Mouse (Mus musculus): ENCODE data around the gene Tmem63b. TPM values are rescaled to one million over a fixed set of nuclear protein-coding genes. Genes with fewer than 3 reads are reported as not detected.
A peak's percentile ranks its signal among the peaks of the same experiment; 100 is the strongest.

Tmem63b gene
- polyA plus RNA-seq, 1 experiment from 2014 or later: 35.5 TPM

- no peaks in the 10 kb centered on the region for H3K27me3 ChIP-seq (replicated peaks)
- H3K4me1 ChIP-seq: peaks cover 19% of the 10 kb centered on the region
- no peak overlapping the region for H3K9ac ChIP-seq
- H3K4me2 ChIP-seq: no peak overlapping the region
- H3K4me3 ChIP-seq: no peak overlapping the region
- 61% methylated on average over 4 of the region's 4 CpGs for WGBS
- no peak overlapping the region for H3K27ac ChIP-seq (replicated peaks)
- H3K36me3 ChIP-seq: peaks cover 16% of the 10 kb centered on the region
- ATAC-seq (ENCODE audit: extremely low read depth, insufficient number of reproducible peaks, low FRiP score, low TSS enrichment): no peak
- H3K9me3 ChIP-seq: no peaks in the 10 kb centered on the region
Measured at GRCm38 (mm10) chr17:45702254-45702653, 15.5 kb upstream of the Tmem63b start.

- H3K27me3 ChIP-seq (replicated peaks): no peaks in the 10 kb centered on the region
- no peaks in the 10 kb centered on the region for H3K9me3 ChIP-seq
- WGBS: 61% methylated on average over 9 of the region's 9 CpGs
- H3K4me2 ChIP-seq: no peak overlapping the region
- H3K4me3 ChIP-seq: no peak overlapping the region
- no peak for ATAC-seq (ENCODE audit: extremely low read depth, insufficient number of reproducible peaks, low FRiP score, low TSS enrichment)
- H3K27ac ChIP-seq (replicated peaks): peak overlapping the region; percentile 78
- peak overlapping the region; percentile 63 for H3K9ac ChIP-seq
- peaks cover 22% of the 10 kb centered on the region for H3K36me3 ChIP-seq
- H3K4me1 ChIP-seq: peaks cover 14% of the 10 kb centered on the region
Measured at GRCm38 (mm10) chr17:45701236-45701591, 14.5 kb upstream of the Tmem63b start.

GRCm38 (mm10) chr17:45700496-45701235 is 14.0 kb upstream of the Tmem63b start:
- peaks cover 17% of the 10 kb centered on the region for H3K4me1 ChIP-seq

GRCm38 (mm10) chr17:45699039-45699740 is 12.5 kb upstream of the Tmem63b start:
- Histone ChIP-seq H3K27me3 (replicated peaks) (no peaks in the 10 kb centered on the region), H3K9ac (no peak overlapping the region), H3K9me3 (no peaks in the 10 kb centered on the region), H3K4me1 (peaks cover 31% of the 10 kb centered on the region), H3K27ac (replicated peaks) (no peak overlapping the region), H3K4me2 (no peak overlapping the region), H3K36me3 (peaks cover 22% of the 10 kb centered on the region), H3K4me3 (no peak overlapping the region)
- no peak for ATAC-seq (ENCODE audit: extremely low read depth, insufficient number of reproducible peaks, low FRiP score, low TSS enrichment)
- WGBS: 82% methylated on average over 3 of the region's 3 CpGs

More at GRCm38 (mm10) chr17:45700496-45701235, 14.0 kb upstream of the Tmem63b start:
- peak overlapping the region; percentile 63 for H3K9ac ChIP-seq
- peak overlapping the region; percentile 78 for H3K27ac ChIP-seq (replicated peaks)
- no peak for ATAC-seq (ENCODE audit: extremely low read depth, insufficient number of reproducible peaks, low FRiP score, low TSS enrichment)
- 35% methylated on average over 9 of the region's 16 CpGs for WGBS
- 0 out of 2 replicates have a peak overlapping the region, but pooled peaks have one; percentile 18 for H3K4me2 ChIP-seq
- H3K4me3 ChIP-seq: no peak overlapping the region
- H3K9me3 ChIP-seq: no peaks in the 10 kb centered on the region
- peaks cover 22% of the 10 kb centered on the region for H3K36me3 ChIP-seq
- H3K27me3 ChIP-seq (replicated peaks): no peaks in the 10 kb centered on the region

- Histone ChIP-seq H3K4me3 (no peak overlapping the region), H3K27ac (replicated peaks) (no peak overlapping the region), H3K9me3 (no peaks in the 10 kb centered on the region), H3K4me1 (peaks cover 39% of the 10 kb centered on the region), H3K4me2 (no peak overlapping the region), H3K9ac (no peak overlapping the region), H3K27me3 (replicated peaks) (no peaks in the 10 kb centered on the region), H3K36me3 (peaks cover 22% of the 10 kb centered on the region)
- no peak for ATAC-seq (ENCODE audit: extremely low read depth, insufficient number of reproducible peaks, low FRiP score, low TSS enrichment)
- WGBS: 67% methylated on average over 6 of the region's 6 CpGs
Measured at GRCm38 (mm10) chr17:45698368-45698767, 11.7 kb upstream of the Tmem63b start.

- H3K9ac ChIP-seq: no peak overlapping the region
- H3K4me2 ChIP-seq: no peak overlapping the region
- no peak overlapping the region for H3K27ac ChIP-seq (replicated peaks)
- H3K4me1 ChIP-seq: peaks cover 47% of the 10 kb centered on the region
- H3K36me3 ChIP-seq: peaks cover 22% of the 10 kb centered on the region
- no peaks in the 10 kb centered on the region for H3K27me3 ChIP-seq (replicated peaks)
- ATAC-seq (ENCODE audit: extremely low read depth, insufficient number of reproducible peaks, low FRiP score, low TSS enrichment): no peak
- H3K9me3 ChIP-seq: no peaks in the 10 kb centered on the region
- 91% methylated on average over 9 of the region's 9 CpGs for WGBS
- no peak overlapping the region for H3K4me3 ChIP-seq
Measured at GRCm38 (mm10) chr17:45696981-45697380, 10.3 kb upstream of the Tmem63b start.

- peak overlapping the region; percentile 41 for H3K9ac ChIP-seq
- no peak for ATAC-seq (ENCODE audit: extremely low read depth, insufficient number of reproducible peaks, low FRiP score, low TSS enrichment)
- H3K27me3 ChIP-seq (replicated peaks): no peaks in the 10 kb centered on the region
- no peak overlapping the region for H3K27ac ChIP-seq (replicated peaks)
- no peak overlapping the region for H3K4me2 ChIP-seq
- H3K4me1 ChIP-seq: peaks cover 36% of the 10 kb centered on the region
- WGBS: 60% methylated on average over 23 of the region's 23 CpGs
- H3K9me3 ChIP-seq: no peaks in the 10 kb centered on the region
- no peak overlapping the region for H3K4me3 ChIP-seq
- H3K36me3 ChIP-seq: peaks cover 22% of the 10 kb centered on the region
Measured at GRCm38 (mm10) chr17:45695227-45696120, 8.8 kb upstream of the Tmem63b start.

- Histone ChIP-seq H3K9ac (peak overlapping the region; percentile 65), H3K4me3 (no peak overlapping the region), H3K27ac (replicated peaks) (peak overlapping the region; percentile 36), H3K9me3 (no peaks in the 10 kb centered on the region), H3K4me2 (peak overlapping the region; percentile 27), H3K27me3 (replicated peaks) (no peaks in the 10 kb centered on the region), H3K4me1 (peaks cover 37% of the 10 kb centered on the region), H3K36me3 (peaks cover 18% of the 10 kb centered on the region)
- WGBS: 46% methylated on average over 18 of the region's 18 CpGs
- no peak for ATAC-seq (ENCODE audit: extremely low read depth, insufficient number of reproducible peaks, low FRiP score, low TSS enrichment)
Measured at GRCm38 (mm10) chr17:45693812-45694565, 7.3 kb upstream of the Tmem63b start.

- Histone ChIP-seq H3K36me3 (peaks cover 6% of the 10 kb centered on the region), H3K4me1 (peaks cover 53% of the 10 kb centered on the region), H3K4me3 (no peak overlapping the region), H3K27ac (replicated peaks) (no peak overlapping the region), H3K9ac (no peak overlapping the region), H3K4me2 (no peak overlapping the region), H3K9me3 (no peaks in the 10 kb centered on the region), H3K27me3 (replicated peaks) (no peaks in the 10 kb centered on the region)
- WGBS: 72% methylated on average over 5 of the region's 5 CpGs
- no peak for ATAC-seq (ENCODE audit: extremely low read depth, insufficient number of reproducible peaks, low FRiP score, low TSS enrichment)
Measured at GRCm38 (mm10) chr17:45692159-45692558, 5.5 kb upstream of the Tmem63b start.

GRCm38 (mm10) chr17:45690044-45690443 is 3.3 kb upstream of the Tmem63b start:
- Histone ChIP-seq H3K4me3 (no peak overlapping the region), H3K36me3 (no peaks in the 10 kb centered on the region), H3K4me1 (peaks cover 51% of the 10 kb centered on the region), H3K9me3 (no peaks in the 10 kb centered on the region), H3K27me3 (replicated peaks) (no peaks in the 10 kb centered on the region), H3K9ac (no peak overlapping the region), H3K4me2 (no peak overlapping the region), H3K27ac (replicated peaks) (no peak overlapping the region)
- ATAC-seq (ENCODE audit: extremely low read depth, insufficient number of reproducible peaks, low FRiP score, low TSS enrichment): no peak
- WGBS: 84% methylated on average over 4 of the region's 4 CpGs
